Mouse (Mus musculus) limb, embryonic 14.5 days (tissue): Measurements from ENCODE around the gene Diras1. TPM values are rescaled to one million over a fixed set of nuclear protein-coding genes. Genes with fewer than 3 reads are reported as not detected.

Source experiments
- ATAC-seq: fragments of 200-750 bp; cut with Nextera tagmentation; 2 replicates; pipeline ENCODE4 v1.8.0; 2017; ENCODE audit warnings: low read depth, moderate number of reproducible peaks, moderate TSS enrichment; ENCODE audit not compliant: low FRiP score
- DNase-seq: peaks from one replicate; pipeline ENCODE4 v3.0.0-alpha.2; 2015; ENCODE audit warnings: low spot score
- H3K27ac ChIP-seq: fragments of 300-500 bp; sonication (generic); replicated peaks from 2 replicates; pipeline ENCODE4 v1.5.1; 2014; ENCODE audit warnings: low read depth, mild to moderate bottlenecking, low read length, moderate library complexity, mixed read lengths
- H3K27me3 ChIP-seq: fragments of 300-500 bp; sonication (generic); 2 replicates; pipeline ENCODE4 v1.6.1; 2014; ENCODE audit warnings: low read length, mixed read lengths; ENCODE audit not compliant: control insufficient read depth, insufficient read depth
- H3K36me3 ChIP-seq: fragments of 300-500 bp; sonication (generic); 2 replicates; pipeline ENCODE4 v1.6.1; 2014; ENCODE audit warnings: mild to moderate bottlenecking, low read length, moderate library complexity, mixed read lengths; ENCODE audit not compliant: control insufficient read depth, insufficient read depth
- H3K4me1 ChIP-seq: fragments of 300-500 bp; sonication (generic); 2 replicates; pipeline ENCODE4 v1.6.1; 2014; ENCODE audit warnings: antibody characterized with exemption, low read length, mixed read lengths; ENCODE audit not compliant: control insufficient read depth, insufficient read depth
- H3K4me2 ChIP-seq: fragments of 300-500 bp; sonication (generic); replicated peaks from 2 replicates; pipeline ENCODE4 v1.6.1; 2014; ENCODE audit warnings: low read depth, mild to moderate bottlenecking, low read length, moderate library complexity; ENCODE audit not compliant: severe bottlenecking
- H3K4me3 ChIP-seq: fragments of 300-500 bp; sonication (generic); replicated peaks from 2 replicates; pipeline ENCODE4 v1.5.1; 2014; ENCODE audit warnings: low read length
- H3K9ac ChIP-seq: fragments of 300-500 bp; sonication (generic); 2 replicates; pipeline ENCODE4 v1.6.1; 2014; ENCODE audit warnings: mild to moderate bottlenecking, low read depth, low read length, moderate library complexity; ENCODE audit not compliant: severe bottlenecking
- H3K9me3 ChIP-seq: fragments of 300-500 bp; sonication (generic); 2 replicates; pipeline ENCODE4 v1.6.1; 2016; ENCODE audit warnings: low read length; ENCODE audit not compliant: control insufficient read depth
- POLR2A ChIP-seq: fragments of 200-500 bp; IDR thresholded peaks from 2 replicates; pipeline ENCODE4 v1.8.0; 2012; ENCODE audit warnings: inconsistent platforms, mild to moderate bottlenecking, moderate library complexity, borderline replicate concordance; ENCODE audit not compliant: insufficient read depth, insufficient read length; ENCODE audit errors: extremely low read depth
- WGBS: fragments of 180-500 bp; shearing (Covaris S2); extraction: QIAGEN DNeasy Blood & Tissue Kit; methylation state at CpG from one replicate; pipeline ENCODE4 v1.1.7; 2014; 5-methylcytosine and 5-hydroxymethylcytosine counted together
- polyA plus RNA-seq, 2 experiments: library from polyadenylated mRNA; depleted of rRNA in 1 of 2; stranded (reverse) in 1 of 2; unstranded in 1 of 2; fragments of >200 nt; fragmentation: Nextera tagmentation in 1 of 2; extraction: Ambion mirVana in 1 of 2; gene quantifications; 2 replicates each; pipeline versions ENCODE4 v1.2.1 to v1.2.3; 2012 to 2014

Diras1 gene
- polyA plus RNA-seq, 2 experiments, result 0.20 TPM; not detected in 1

DNA sequence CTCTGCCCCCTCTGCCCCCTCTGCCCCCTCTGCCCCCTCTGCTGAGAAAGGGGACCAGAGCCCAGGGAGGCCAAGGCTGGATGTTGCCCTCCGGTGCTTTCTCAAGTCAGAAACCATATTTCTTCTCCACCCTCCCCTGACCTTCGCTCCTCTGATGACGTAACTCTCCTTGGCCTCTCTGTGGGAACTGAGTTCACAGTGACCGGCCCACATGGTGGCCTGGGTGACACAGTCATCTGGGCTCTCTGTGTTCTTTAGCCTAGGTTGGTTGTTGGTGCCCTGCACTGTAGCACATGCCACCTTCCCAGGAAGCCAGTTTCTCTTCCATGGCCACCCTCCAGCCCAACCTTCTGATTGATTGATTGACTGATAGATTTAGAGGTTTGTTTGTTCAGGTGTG, 43.1 kb downstream of the Diras1 start:
- no peak overlapping the region; the same call in 1 of the 2 replicates for H3K9ac ChIP-seq
- no peak overlapping the region for H3K4me2 ChIP-seq
- DNase-seq, result no peak
- no peaks in the 10 kb centered on the region for H3K36me3 ChIP-seq
- H3K27me3 ChIP-seq, result peaks cover 27% of the 10 kb centered on the region
- H3K9me3 ChIP-seq, result no peaks in the 10 kb centered on the region
- no peak for TF ChIP-seq POLR2A
- H3K4me3 ChIP-seq, result no peak overlapping the region
- peaks cover 3% of the 10 kb centered on the region for H3K4me1 ChIP-seq
- ATAC-seq, result no peak
- 65% methylated on average over 4 of the region's 4 CpGs for WGBS
- no peak overlapping the region for H3K27ac ChIP-seq

GRCm38 (mm10) chr10:80981564-80982112, 43.8 kb downstream of the Diras1 start:
- no peak overlapping the region for H3K4me3 ChIP-seq
- peaks cover 25% of the 10 kb centered on the region for H3K27me3 ChIP-seq
- DNase-seq (no peak), ATAC-seq (no peak)
- no peaks in the 10 kb centered on the region for H3K9me3 ChIP-seq
- TF ChIP-seq POLR2A, result no peak
- no peak overlapping the region for H3K9ac ChIP-seq
- no peaks in the 10 kb centered on the region for H3K36me3 ChIP-seq
- peaks cover 3% of the 10 kb centered on the region for H3K4me1 ChIP-seq
- no peak overlapping the region for H3K4me2 ChIP-seq
- H3K27ac ChIP-seq, result no peak overlapping the region
- WGBS, result 65% methylated on average over 7 of the region's 7 CpGs

- H3K4me2 ChIP-seq, result no peak overlapping the region
- H3K9me3 ChIP-seq, result no peaks in the 10 kb centered on the region
- H3K4me1 ChIP-seq, result peaks cover 8% of the 10 kb centered on the region
- H3K4me3 ChIP-seq, result no peak overlapping the region
- no peak for ATAC-seq
- no peak overlapping the region for H3K9ac ChIP-seq
- no peak overlapping the region for H3K27ac ChIP-seq
- H3K36me3 ChIP-seq, result no peaks in the 10 kb centered on the region
- DNase-seq, result no peak
- no peaks in the 10 kb centered on the region for H3K27me3 ChIP-seq
- TF ChIP-seq POLR2A, result no peak
- 90% methylated on average over 11 of the region's 11 CpGs for WGBS
Observed at GRCm38 (mm10) chr10:80975478-80975877, 50.0 kb downstream of the Diras1 start.

- no peak for DNase-seq
- no peak overlapping the region for H3K9ac ChIP-seq
- no peaks in the 10 kb centered on the region for H3K36me3 ChIP-seq
- no peak overlapping the region for H3K4me2 ChIP-seq
- no peak for ATAC-seq
- peaks cover 8% of the 10 kb centered on the region for H3K4me1 ChIP-seq
- H3K27me3 ChIP-seq, result no peaks in the 10 kb centered on the region
- TF ChIP-seq POLR2A, result no peak
- no peak overlapping the region for H3K27ac ChIP-seq
- WGBS, result 89% methylated on average over 1 of the region's 1 CpGs
- H3K9me3 ChIP-seq, result no peaks in the 10 kb centered on the region
- no peak overlapping the region for H3K4me3 ChIP-seq
Observed at GRCm38 (mm10) chr10:80973722-80974121, 51.7 kb downstream of the Diras1 start.

- DNase-seq, result peak; percentile 44
- Histone ChIP-seq H3K27me3 (no peaks in the 10 kb centered on the region), H3K9ac (peak overlapping the region; percentile 7; the same call in 1 of the 2 replicates), H3K9me3 (no peaks in the 10 kb centered on the region), H3K36me3 (no peaks in the 10 kb centered on the region), H3K4me2 (no peak overlapping the region), H3K27ac (0 out of 2 replicates have a peak overlapping the region, but pooled peaks have one; percentile 19), H3K4me1 (peaks cover 12% of the 10 kb centered on the region), H3K4me3 (no peak overlapping the region)
- TF ChIP-seq POLR2A, result no peak
- no peak for ATAC-seq
- WGBS, result 45% methylated on average over 11 of the region's 11 CpGs
Observed at GRCm38 (mm10) chr10:80972071-80972987, 53.1 kb downstream of the Diras1 start.
